Mouse (Mus musculus): ENCODE data around the gene Mrpl16. TPM values are rescaled to one million over a fixed set of nuclear protein-coding genes. Genes with fewer than 3 reads are reported as not detected.
A peak's percentile ranks its signal among the peaks of the same experiment; 100 is the strongest.

The Mrpl16 gene
- 42.8 and 46.0 TPM in 2 replicates for polyA plus RNA-seq (2015; fragmentation: Nextera tagmentation; extraction: Ambion mirVana)

- Histone ChIP-seq H3K36me3 (peaks cover 25% of the 10 kb centered on the region), H3K9ac (peak within 1 kb of the TSS; percentile 75), H3K9me3 (no peaks in the 10 kb centered on the region), H3K27me3 (no peaks in the 10 kb centered on the region), H3K4me1 (peaks cover 8% of the 10 kb centered on the region), H3K4me3 (peak within 1 kb of the TSS; percentile 65), H3K4me2 (replicated peaks) (peak within 1 kb of the TSS; percentile 74), H3K27ac (peak within 1 kb of the TSS; percentile 49; the same call in 1 of the 2 replicates)
- ATAC-seq (ENCODE audit: low FRiP score, low read depth): peak; percentile 95
- under 1% methylated on average over 30 of the region's 30 CpGs for WGBS
Observed at GRCm38 (mm10) chr19:11770205-11770892, at the start of gene Mrpl16. Mrpl16 (plus strand) TSS chr19:11770391.

- H3K9ac ChIP-seq: no peak overlapping the region
- no peaks in the 10 kb centered on the region for H3K27me3 ChIP-seq
- no peaks in the 10 kb centered on the region for H3K36me3 ChIP-seq
- no peak overlapping the region for H3K4me2 ChIP-seq (replicated peaks)
- H3K4me1 ChIP-seq: no peaks in the 10 kb centered on the region
- H3K9me3 ChIP-seq: no peaks in the 10 kb centered on the region
- no peak for ATAC-seq (ENCODE audit: low FRiP score, low read depth)
- 85% methylated on average over 2 of the region's 2 CpGs for WGBS
- H3K4me3 ChIP-seq: no peak overlapping the region
- no peak overlapping the region for H3K27ac ChIP-seq
Observed at GRCm38 (mm10) chr19:11723870-11724269, 46.3 kb upstream of the Mrpl16 start.

GRCm38 (mm10) chr19:11724275-11724674 lies 45.9 kb upstream of the Mrpl16 start:
- H3K4me2 ChIP-seq (replicated peaks): no peak overlapping the region
- H3K9ac ChIP-seq: no peak overlapping the region
- H3K27ac ChIP-seq: no peak overlapping the region
- 83% methylated on average over 6 of the region's 6 CpGs for WGBS
- no peaks in the 10 kb centered on the region for H3K9me3 ChIP-seq
- no peaks in the 10 kb centered on the region for H3K4me1 ChIP-seq
- no peaks in the 10 kb centered on the region for H3K27me3 ChIP-seq
- H3K36me3 ChIP-seq: no peaks in the 10 kb centered on the region
- no peak overlapping the region for H3K4me3 ChIP-seq
- ATAC-seq (ENCODE audit: low FRiP score, low read depth): no peak

GRCm38 (mm10) chr19:11725915-11726314 lies 44.3 kb upstream of the Mrpl16 start:
- Histone ChIP-seq H3K27ac (no peak overlapping the region), H3K4me2 (replicated peaks) (no peak overlapping the region), H3K27me3 (no peaks in the 10 kb centered on the region), H3K4me1 (no peaks in the 10 kb centered on the region), H3K4me3 (no peak overlapping the region), H3K36me3 (no peaks in the 10 kb centered on the region), H3K9me3 (no peaks in the 10 kb centered on the region), H3K9ac (no peak overlapping the region)
- ATAC-seq (ENCODE audit: low FRiP score, low read depth): no peak
- WGBS: 76% methylated on average over 2 of the region's 2 CpGs

GRCm38 (mm10) chr19:11727304-11727703 lies 42.9 kb upstream of the Mrpl16 start:
- no peak overlapping the region for H3K4me2 ChIP-seq (replicated peaks)
- no peak for ATAC-seq (ENCODE audit: low FRiP score, low read depth)
- no peaks in the 10 kb centered on the region for H3K4me1 ChIP-seq
- no peaks in the 10 kb centered on the region for H3K27me3 ChIP-seq
- WGBS: 93% methylated on average over 5 of the region's 5 CpGs
- no peaks in the 10 kb centered on the region for H3K9me3 ChIP-seq
- H3K9ac ChIP-seq: no peak overlapping the region
- no peaks in the 10 kb centered on the region for H3K36me3 ChIP-seq
- no peak overlapping the region for H3K4me3 ChIP-seq
- no peak overlapping the region for H3K27ac ChIP-seq

- Histone ChIP-seq H3K4me2 (replicated peaks) (no peak overlapping the region), H3K4me3 (no peak overlapping the region), H3K36me3 (no peaks in the 10 kb centered on the region), H3K9me3 (no peaks in the 10 kb centered on the region), H3K4me1 (no peaks in the 10 kb centered on the region), H3K9ac (no peak overlapping the region), H3K27ac (no peak overlapping the region), H3K27me3 (no peaks in the 10 kb centered on the region)
- 84% methylated on average over 1 of the region's 1 CpGs for WGBS
- no peak for ATAC-seq (ENCODE audit: low FRiP score, low read depth)
Observed at GRCm38 (mm10) chr19:11730278-11730677, 39.9 kb upstream of the Mrpl16 start.

- Histone ChIP-seq H3K4me3 (no peak overlapping the region), H3K36me3 (no peaks in the 10 kb centered on the region), H3K9ac (no peak overlapping the region), H3K4me2 (replicated peaks) (no peak overlapping the region), H3K27me3 (no peaks in the 10 kb centered on the region), H3K27ac (no peak overlapping the region), H3K9me3 (no peaks in the 10 kb centered on the region), H3K4me1 (no peaks in the 10 kb centered on the region)
- ATAC-seq (ENCODE audit: low FRiP score, low read depth): no peak
- WGBS: 54% methylated on average over 1 of the region's 1 CpGs
Observed at GRCm38 (mm10) chr19:11736455-11736854, 33.7 kb upstream of the Mrpl16 start.

GRCm38 (mm10) chr19:11745680-11746079 lies 24.5 kb upstream of the Mrpl16 start:
- no peaks in the 10 kb centered on the region for H3K36me3 ChIP-seq
- H3K27me3 ChIP-seq: no peaks in the 10 kb centered on the region
- no peaks in the 10 kb centered on the region for H3K9me3 ChIP-seq
- no peak for ATAC-seq (ENCODE audit: low FRiP score, low read depth)
- H3K27ac ChIP-seq: no peak overlapping the region
- no peak overlapping the region for H3K4me3 ChIP-seq
- H3K4me2 ChIP-seq (replicated peaks): no peak overlapping the region
- no peaks in the 10 kb centered on the region for H3K4me1 ChIP-seq
- H3K9ac ChIP-seq: no peak overlapping the region

- ATAC-seq (ENCODE audit: low FRiP score, low read depth): no peak
- Histone ChIP-seq H3K9ac (no peak within 1 kb of the TSS), H3K36me3 (no peaks in the 10 kb centered on the region), H3K4me1 (no peaks in the 10 kb centered on the region), H3K4me3 (no peak within 1 kb of the TSS), H3K4me2 (replicated peaks) (no peak within 1 kb of the TSS), H3K9me3 (no peaks in the 10 kb centered on the region), H3K27me3 (no peaks in the 10 kb centered on the region), H3K27ac (no peak within 1 kb of the TSS)
- 81% methylated on average over 2 of the region's 2 CpGs for WGBS
Observed at GRCm38 (mm10) chr19:11747298-11747697, 22.9 kb upstream of the Mrpl16 start, which contains the start of gene Gif. Gif (plus strand) TSS chr19:11747554.

- H3K9me3 ChIP-seq: no peaks in the 10 kb centered on the region
- no peak overlapping the region for H3K4me3 ChIP-seq
- H3K36me3 ChIP-seq: no peaks in the 10 kb centered on the region
- H3K4me2 ChIP-seq (replicated peaks): no peak overlapping the region
- H3K4me1 ChIP-seq: no peaks in the 10 kb centered on the region
- no peaks in the 10 kb centered on the region for H3K27me3 ChIP-seq
- no peak overlapping the region for H3K27ac ChIP-seq
- no peak for ATAC-seq (ENCODE audit: low FRiP score, low read depth)
- no peak overlapping the region for H3K9ac ChIP-seq
- WGBS: 86% methylated on average over 3 of the region's 3 CpGs
Observed at GRCm38 (mm10) chr19:11765059-11765458, 5.1 kb upstream of the Mrpl16 start.

- H3K27me3 ChIP-seq: no peaks in the 10 kb centered on the region
- no peak overlapping the region for H3K9ac ChIP-seq
- 55% methylated on average over 4 of the region's 4 CpGs for WGBS
Observed at GRCm38 (mm10) chr19:11766413-11766812, 3.8 kb upstream of the Mrpl16 start.

GRCm38 (mm10) chr19:11768163-11768562 lies 2.0 kb upstream of the Mrpl16 start:
- no peak overlapping the region for H3K9ac ChIP-seq
- peaks cover 6% of the 10 kb centered on the region; the same call in 1 of the 2 replicates for H3K36me3 ChIP-seq
- peaks cover 8% of the 10 kb centered on the region for H3K4me1 ChIP-seq
- H3K9me3 ChIP-seq: no peaks in the 10 kb centered on the region
- H3K4me2 ChIP-seq (replicated peaks): no peak overlapping the region
- no peak overlapping the region for H3K4me3 ChIP-seq
- no peak overlapping the region for H3K27ac ChIP-seq
- no peak for ATAC-seq (ENCODE audit: low FRiP score, low read depth)
- WGBS: 17% methylated on average over 3 of the region's 3 CpGs
- H3K27me3 ChIP-seq: no peaks in the 10 kb centered on the region

More at GRCm38 (mm10) chr19:11766413-11766812, 3.8 kb upstream of the Mrpl16 start:
- no peaks in the 10 kb centered on the region for H3K36me3 ChIP-seq
- ATAC-seq (ENCODE audit: low FRiP score, low read depth): no peak
- no peak overlapping the region for H3K4me2 ChIP-seq (replicated peaks)
- H3K9me3 ChIP-seq: no peaks in the 10 kb centered on the region
- H3K27ac ChIP-seq: no peak overlapping the region
- H3K4me3 ChIP-seq: no peak overlapping the region
- peaks cover 8% of the 10 kb centered on the region for H3K4me1 ChIP-seq

All from limb, embryonic 13.5 days (tissue).